Mouse (Mus musculus): ENCODE measurements at regions not wholly inside any gene's neighbourhood (a gene's known extent, or its start where the extent isn't known, plus 50 kb on each side); places are given as distances from the start of the nearest gene placed in this dataset.

DNA sequence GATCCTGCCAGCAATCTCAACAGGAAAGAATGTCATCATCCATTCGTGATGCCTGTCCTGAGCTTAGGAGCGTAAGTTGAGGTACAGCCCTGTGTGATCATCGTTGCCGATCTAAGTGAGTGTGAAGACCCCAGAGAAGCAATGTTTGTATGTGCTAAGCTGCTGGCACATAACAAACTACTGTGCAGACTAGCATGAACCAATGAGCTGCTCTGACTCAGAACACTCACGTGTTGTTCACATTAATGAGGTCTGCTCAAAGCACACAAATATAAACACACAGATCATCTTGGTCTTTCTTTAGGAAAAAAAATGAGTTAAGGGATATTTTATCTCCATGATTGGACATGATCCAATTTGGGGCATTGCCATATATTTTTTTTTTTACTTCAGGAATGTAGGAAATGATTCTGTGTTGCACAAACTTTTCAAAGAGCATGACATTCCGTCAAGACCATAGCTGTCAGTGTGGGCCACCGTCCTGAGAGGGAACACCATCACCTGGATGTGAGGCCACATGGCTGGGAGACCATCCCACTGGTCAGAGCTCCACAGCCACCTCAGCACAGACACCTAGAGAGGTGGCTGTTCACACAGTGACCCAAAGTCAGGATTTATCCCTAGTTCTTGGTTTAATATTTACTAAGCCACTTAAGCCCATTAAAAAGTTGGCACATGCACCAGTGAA lies 121.2 kb upstream of the Il12b start:
- Histone ChIP-seq H3K4me2 (replicated peaks) (no peak overlapping the region), H3K36me3 (replicated peaks; ENCODE audit: control insufficient read depth, insufficient read depth) (no peaks in the 10 kb centered on the region), H3K27ac (no peak overlapping the region), H3K4me3 (replicated peaks; ENCODE audit: low read length) (no peak overlapping the region), H3K4me1 (replicated peaks; ENCODE audit: control insufficient read depth, insufficient read depth, low read length) (no peaks in the 10 kb centered on the region), H3K27me3 (ENCODE audit: control insufficient read depth, insufficient read depth, low read length) (no peaks in the 10 kb centered on the region), H3K9ac (no peak overlapping the region), H3K9me3 (ENCODE audit: control insufficient read depth, low read length) (no peaks in the 10 kb centered on the region)
- no peak for ATAC-seq (ENCODE audit: low FRiP score)
- DNase-seq (ENCODE audit: low spot score) = no peak
- 91% methylated on average over 7 of the region's 7 CpGs for WGBS

DNA sequence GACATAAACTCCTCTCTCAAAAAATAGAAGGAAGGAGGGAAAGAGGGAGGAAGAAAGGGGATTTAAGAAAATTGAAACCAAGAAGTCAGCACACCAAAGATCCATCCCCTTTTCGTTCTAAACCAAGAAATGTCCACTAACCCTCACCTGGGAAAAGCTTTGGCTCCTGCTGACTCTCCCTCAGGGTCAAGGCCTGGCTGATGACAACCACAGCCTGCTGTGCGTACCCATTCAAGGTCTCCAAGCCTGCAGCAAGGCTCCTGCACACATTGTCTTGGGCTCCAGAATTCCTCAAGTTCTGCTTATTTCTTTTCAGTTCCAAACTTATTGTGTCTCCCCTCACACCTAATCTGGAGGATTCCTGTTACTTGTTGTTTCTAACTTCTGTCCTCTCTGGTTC lies 113.9 kb upstream of the Il12b start:
- Histone ChIP-seq H3K27me3 (ENCODE audit: control insufficient read depth, insufficient read depth, low read length) (no peaks in the 10 kb centered on the region), H3K36me3 (replicated peaks; ENCODE audit: control insufficient read depth, insufficient read depth) (no peaks in the 10 kb centered on the region)
- 80% methylated on average over 2 of the region's 2 CpGs for WGBS

DNA sequence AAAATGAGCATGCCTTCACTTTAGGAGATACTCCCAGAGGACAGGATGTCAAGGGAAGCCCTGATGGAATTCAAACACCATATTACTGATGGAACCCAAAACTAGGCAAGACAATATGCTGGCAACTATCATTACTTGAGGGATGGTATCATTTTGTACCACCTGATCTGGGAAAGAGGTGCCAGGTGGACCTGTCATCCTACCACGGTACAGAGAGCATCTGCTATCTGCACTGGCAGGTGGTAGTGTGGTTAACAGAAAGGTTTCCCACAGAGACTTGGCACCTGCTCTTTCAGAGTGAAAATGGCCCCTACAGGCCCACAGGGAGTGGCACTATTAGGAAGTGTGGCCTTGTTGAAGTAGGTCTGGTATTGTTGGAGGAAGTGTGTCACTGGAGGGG lies 111.0 kb upstream of the Il12b start:
- H3K4me3 ChIP-seq (replicated peaks; ENCODE audit: low read length) = no peak overlapping the region
- DNase-seq (ENCODE audit: low spot score) = no peak
- ATAC-seq (ENCODE audit: low FRiP score) = no peak
- H3K27ac ChIP-seq = no peak overlapping the region
- no peaks in the 10 kb centered on the region; the same call in 1 of the 2 replicates for H3K9me3 ChIP-seq (ENCODE audit: control insufficient read depth, low read length)
- no peak overlapping the region for H3K4me2 ChIP-seq (replicated peaks)
- no peak overlapping the region for H3K9ac ChIP-seq
- H3K36me3 ChIP-seq (replicated peaks; ENCODE audit: control insufficient read depth, insufficient read depth) = no peaks in the 10 kb centered on the region
- no peaks in the 10 kb centered on the region for H3K27me3 ChIP-seq (ENCODE audit: control insufficient read depth, insufficient read depth, low read length)
- WGBS = 71% methylated on average over 1 of the region's 1 CpGs
- no peaks in the 10 kb centered on the region for H3K4me1 ChIP-seq (replicated peaks; ENCODE audit: control insufficient read depth, insufficient read depth, low read length)

More for the DNA sequence above, 113.9 kb upstream of the Il12b start:
- ATAC-seq (ENCODE audit: low FRiP score) (no peak), DNase-seq (ENCODE audit: low spot score) (no peak)
- H3K9ac ChIP-seq = no peak overlapping the region
- no peak overlapping the region for H3K27ac ChIP-seq
- no peaks in the 10 kb centered on the region; the same call in 1 of the 2 replicates for H3K9me3 ChIP-seq (ENCODE audit: control insufficient read depth, low read length)
- no peak overlapping the region for H3K4me3 ChIP-seq (replicated peaks; ENCODE audit: low read length)
- H3K4me1 ChIP-seq (replicated peaks; ENCODE audit: control insufficient read depth, insufficient read depth, low read length) = no peaks in the 10 kb centered on the region
- no peak overlapping the region for H3K4me2 ChIP-seq (replicated peaks)

DNA sequence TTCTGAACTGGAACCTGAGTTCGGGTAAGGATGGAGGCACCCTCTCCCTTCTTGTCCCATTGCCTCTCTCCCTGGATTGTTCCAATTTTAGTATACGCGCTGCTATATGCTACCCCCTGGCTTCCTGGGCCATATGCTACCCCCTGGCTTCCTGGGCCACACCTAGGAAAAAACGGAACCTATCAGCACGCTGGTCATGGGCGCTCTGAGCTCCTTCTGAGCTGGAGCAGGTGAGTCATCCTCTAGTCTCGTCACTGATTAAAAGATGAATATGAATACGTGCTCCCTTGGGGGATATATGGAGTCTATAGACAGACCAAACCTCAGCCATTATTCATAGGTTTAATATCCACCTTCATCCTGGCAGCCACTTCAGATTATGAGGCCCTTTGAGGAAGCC lies 96.1 kb upstream of the Il12b start:
- H3K9ac ChIP-seq = no peak overlapping the region
- H3K9me3 ChIP-seq (ENCODE audit: control insufficient read depth, low read length) = no peaks in the 10 kb centered on the region
- H3K27me3 ChIP-seq (ENCODE audit: control insufficient read depth, insufficient read depth, low read length) = no peaks in the 10 kb centered on the region
- H3K36me3 ChIP-seq (replicated peaks; ENCODE audit: control insufficient read depth, insufficient read depth) = no peaks in the 10 kb centered on the region
- ATAC-seq (ENCODE audit: low FRiP score) = no peak
- no peak for DNase-seq (ENCODE audit: low spot score)
- H3K4me2 ChIP-seq (replicated peaks) = no peak overlapping the region
- no peak overlapping the region for H3K27ac ChIP-seq
- H3K4me3 ChIP-seq (replicated peaks; ENCODE audit: low read length) = no peak overlapping the region
- 85% methylated on average over 8 of the region's 8 CpGs for WGBS
- H3K4me1 ChIP-seq (replicated peaks; ENCODE audit: control insufficient read depth, insufficient read depth, low read length) = no peaks in the 10 kb centered on the region

GRCm38 (mm10) chr11:44316061-44316460 lies 83.8 kb upstream of the Il12b start:
- H3K9ac ChIP-seq = no peak overlapping the region
- H3K9me3 ChIP-seq (ENCODE audit: control insufficient read depth, low read length) = no peaks in the 10 kb centered on the region
- H3K27me3 ChIP-seq (ENCODE audit: control insufficient read depth, insufficient read depth, low read length) = no peaks in the 10 kb centered on the region
- WGBS = 30% methylated on average over 8 of the region's 8 CpGs
- no peaks in the 10 kb centered on the region for H3K36me3 ChIP-seq (replicated peaks; ENCODE audit: control insufficient read depth, insufficient read depth)
- H3K4me2 ChIP-seq (replicated peaks) = no peak overlapping the region
- H3K4me3 ChIP-seq (replicated peaks; ENCODE audit: low read length) = no peak overlapping the region
- ATAC-seq (ENCODE audit: low FRiP score) = no peak
- H3K27ac ChIP-seq = no peak overlapping the region
- no peaks in the 10 kb centered on the region for H3K4me1 ChIP-seq (replicated peaks; ENCODE audit: control insufficient read depth, insufficient read depth, low read length)
- no peak for DNase-seq (ENCODE audit: low spot score)

GRCm38 (mm10) chr11:44319136-44319535 lies 80.7 kb upstream of the Il12b start:
- WGBS = 94% methylated on average over 3 of the region's 3 CpGs
- Histone ChIP-seq H3K27ac (no peak overlapping the region), H3K27me3 (ENCODE audit: control insufficient read depth, insufficient read depth, low read length) (no peaks in the 10 kb centered on the region), H3K36me3 (replicated peaks; ENCODE audit: control insufficient read depth, insufficient read depth) (no peaks in the 10 kb centered on the region), H3K4me3 (replicated peaks; ENCODE audit: low read length) (no peak overlapping the region), H3K4me2 (replicated peaks) (no peak overlapping the region), H3K9ac (no peak overlapping the region), H3K4me1 (replicated peaks; ENCODE audit: control insufficient read depth, insufficient read depth, low read length) (no peaks in the 10 kb centered on the region), H3K9me3 (ENCODE audit: control insufficient read depth, low read length) (no peaks in the 10 kb centered on the region)
- ATAC-seq (ENCODE audit: low FRiP score) (no peak), DNase-seq (ENCODE audit: low spot score) (no peak)

GRCm38 (mm10) chr11:44323314-44323713 lies 76.5 kb upstream of the Il12b start:
- Histone ChIP-seq H3K4me3 (replicated peaks; ENCODE audit: low read length) (no peak overlapping the region), H3K27ac (no peak overlapping the region), H3K36me3 (replicated peaks; ENCODE audit: control insufficient read depth, insufficient read depth) (no peaks in the 10 kb centered on the region), H3K27me3 (ENCODE audit: control insufficient read depth, insufficient read depth, low read length) (no peaks in the 10 kb centered on the region), H3K9me3 (ENCODE audit: control insufficient read depth, low read length) (no peaks in the 10 kb centered on the region), H3K4me1 (replicated peaks; ENCODE audit: control insufficient read depth, insufficient read depth, low read length) (no peaks in the 10 kb centered on the region), H3K4me2 (replicated peaks) (no peak overlapping the region), H3K9ac (no peak overlapping the region)
- no peak for DNase-seq (ENCODE audit: low spot score)
- ATAC-seq (ENCODE audit: low FRiP score) = no peak
- WGBS = 84% methylated on average over 2 of the region's 2 CpGs

GRCm38 (mm10) chr11:44325066-44325465 lies 74.8 kb upstream of the Il12b start:
- ATAC-seq (ENCODE audit: low FRiP score) = no peak
- Histone ChIP-seq H3K9ac (no peak overlapping the region), H3K27me3 (ENCODE audit: control insufficient read depth, insufficient read depth, low read length) (no peaks in the 10 kb centered on the region), H3K4me1 (replicated peaks; ENCODE audit: control insufficient read depth, insufficient read depth, low read length) (no peaks in the 10 kb centered on the region), H3K27ac (no peak overlapping the region), H3K4me3 (replicated peaks; ENCODE audit: low read length) (no peak overlapping the region), H3K4me2 (replicated peaks) (no peak overlapping the region), H3K36me3 (replicated peaks; ENCODE audit: control insufficient read depth, insufficient read depth) (no peaks in the 10 kb centered on the region), H3K9me3 (ENCODE audit: control insufficient read depth, low read length) (no peaks in the 10 kb centered on the region)
- 94% methylated on average over 4 of the region's 4 CpGs for WGBS
- DNase-seq (ENCODE audit: low spot score) = no peak

- 89% methylated on average over 11 of the region's 11 CpGs for WGBS
- no peak overlapping the region for H3K4me2 ChIP-seq (replicated peaks)
- H3K4me3 ChIP-seq (replicated peaks; ENCODE audit: low read length) = no peak overlapping the region
- no peaks in the 10 kb centered on the region for H3K9me3 ChIP-seq (ENCODE audit: control insufficient read depth, low read length)
- no peak overlapping the region for H3K9ac ChIP-seq
- DNase-seq (ENCODE audit: low spot score) (no peak), ATAC-seq (ENCODE audit: low FRiP score) (no peak)
- no peaks in the 10 kb centered on the region for H3K27me3 ChIP-seq (ENCODE audit: control insufficient read depth, insufficient read depth, low read length)
- no peak overlapping the region for H3K27ac ChIP-seq
- no peaks in the 10 kb centered on the region for H3K36me3 ChIP-seq (replicated peaks; ENCODE audit: control insufficient read depth, insufficient read depth)
- no peaks in the 10 kb centered on the region for H3K4me1 ChIP-seq (replicated peaks; ENCODE audit: control insufficient read depth, insufficient read depth, low read length)
Observed at GRCm38 (mm10) chr11:44325525-44325924, 74.3 kb upstream of the Il12b start.

DNA sequence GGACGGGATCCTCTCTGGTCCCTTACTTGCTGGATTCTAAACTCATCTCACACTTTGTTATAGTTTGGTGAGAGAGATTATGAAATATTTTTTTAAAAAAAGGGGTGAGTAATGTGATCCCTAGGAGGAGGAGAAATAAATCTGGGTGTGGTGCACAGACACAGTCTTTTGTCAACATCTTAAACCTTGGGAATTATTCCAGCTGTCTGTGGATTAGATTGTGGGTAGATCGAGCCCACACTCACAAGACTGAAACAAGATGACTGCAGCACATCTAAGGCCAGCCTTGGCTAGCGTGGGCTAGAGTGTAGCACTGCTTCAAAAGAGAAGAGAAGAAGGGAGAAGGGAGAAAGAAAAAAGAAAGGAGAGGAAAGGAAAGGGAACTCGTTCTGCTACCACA lies 70.4 kb upstream of the Il12b start:
- Histone ChIP-seq H3K9ac (no peak overlapping the region), H3K9me3 (ENCODE audit: control insufficient read depth, low read length) (no peaks in the 10 kb centered on the region), H3K27ac (no peak overlapping the region), H3K27me3 (ENCODE audit: control insufficient read depth, insufficient read depth, low read length) (no peaks in the 10 kb centered on the region), H3K4me2 (replicated peaks) (no peak overlapping the region), H3K4me1 (replicated peaks; ENCODE audit: control insufficient read depth, insufficient read depth, low read length) (no peaks in the 10 kb centered on the region), H3K36me3 (replicated peaks; ENCODE audit: control insufficient read depth, insufficient read depth) (no peaks in the 10 kb centered on the region), H3K4me3 (replicated peaks; ENCODE audit: low read length) (no peak overlapping the region)
- no peak for ATAC-seq (ENCODE audit: low FRiP score)
- no peak for DNase-seq (ENCODE audit: low spot score)
- 76% methylated on average over 4 of the region's 4 CpGs for WGBS
